Mouse (Mus musculus) urinary bladder, postnatal 4 days (tissue): Measurements from ENCODE around the gene H3f3b.

Experiments used
- DNase-seq, 2 experiments: peaks; one replicate each; pipeline ENCODE4 v3.0.0; 2021 to 2022; ENCODE audit warnings: low spot score in 2 of 2

The H3f3b gene

DNA sequence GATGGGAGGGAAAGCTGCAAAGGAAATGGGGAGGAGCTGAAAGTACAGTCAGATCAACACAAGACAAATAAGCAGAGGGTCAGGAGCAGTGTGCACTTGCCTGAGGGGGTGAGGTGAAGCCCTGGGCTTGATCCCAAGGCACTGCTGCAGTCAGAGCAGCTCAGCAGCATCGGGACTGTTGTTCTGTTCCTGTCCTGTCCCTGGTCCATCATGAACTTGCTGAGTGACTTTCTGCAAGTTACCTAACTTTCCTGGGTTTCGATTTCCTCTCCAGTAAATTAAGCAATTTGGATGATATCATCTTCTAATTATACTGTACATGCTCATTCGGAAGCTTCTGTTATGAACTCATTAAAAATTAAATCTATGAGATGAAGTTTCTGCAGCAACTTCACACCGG, at the start of gene H3f3b:
Gene H3f3b (minus strand): TSS at position 207 of the 400 bp plus-strand sequence.
- no peak for DNase-seq

DNA sequence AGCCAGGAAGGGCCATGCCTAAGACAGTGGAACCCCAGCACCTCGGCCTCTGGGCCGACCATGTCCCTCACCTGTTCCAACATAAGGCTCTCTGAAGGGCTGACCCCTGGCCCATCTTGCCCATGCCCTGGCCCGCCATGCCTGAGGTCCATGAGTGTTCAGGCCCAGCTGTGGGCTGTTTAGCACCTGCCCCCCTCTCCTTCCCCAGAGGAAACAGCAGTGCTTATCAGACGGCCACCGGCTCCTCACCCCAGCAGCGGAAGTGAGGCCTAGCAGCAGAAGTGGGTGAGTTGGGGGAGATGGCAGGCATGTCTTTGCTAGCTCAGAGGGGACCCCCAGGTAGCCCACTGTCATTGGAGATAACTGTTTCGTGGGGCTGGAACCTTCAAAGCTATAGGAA, 49.1 kb upstream of the H3f3b start:
- DNase-seq: no peak

DNA sequence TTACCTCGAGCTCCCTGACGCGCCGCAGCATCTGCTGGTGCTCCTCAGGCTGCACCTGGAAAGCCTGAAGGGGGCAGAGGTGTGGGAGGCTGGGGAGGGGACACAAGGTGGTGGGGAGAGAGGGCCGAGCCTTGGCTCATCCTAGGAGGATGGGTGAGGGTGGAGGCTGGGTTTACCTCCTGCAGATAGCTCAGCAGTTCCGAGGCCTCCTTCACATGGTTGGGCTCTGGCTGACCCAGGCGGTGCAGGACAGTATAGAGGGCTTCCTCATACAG, 48.4 kb upstream of the H3f3b start:
- DNase-seq: no peak

DNA sequence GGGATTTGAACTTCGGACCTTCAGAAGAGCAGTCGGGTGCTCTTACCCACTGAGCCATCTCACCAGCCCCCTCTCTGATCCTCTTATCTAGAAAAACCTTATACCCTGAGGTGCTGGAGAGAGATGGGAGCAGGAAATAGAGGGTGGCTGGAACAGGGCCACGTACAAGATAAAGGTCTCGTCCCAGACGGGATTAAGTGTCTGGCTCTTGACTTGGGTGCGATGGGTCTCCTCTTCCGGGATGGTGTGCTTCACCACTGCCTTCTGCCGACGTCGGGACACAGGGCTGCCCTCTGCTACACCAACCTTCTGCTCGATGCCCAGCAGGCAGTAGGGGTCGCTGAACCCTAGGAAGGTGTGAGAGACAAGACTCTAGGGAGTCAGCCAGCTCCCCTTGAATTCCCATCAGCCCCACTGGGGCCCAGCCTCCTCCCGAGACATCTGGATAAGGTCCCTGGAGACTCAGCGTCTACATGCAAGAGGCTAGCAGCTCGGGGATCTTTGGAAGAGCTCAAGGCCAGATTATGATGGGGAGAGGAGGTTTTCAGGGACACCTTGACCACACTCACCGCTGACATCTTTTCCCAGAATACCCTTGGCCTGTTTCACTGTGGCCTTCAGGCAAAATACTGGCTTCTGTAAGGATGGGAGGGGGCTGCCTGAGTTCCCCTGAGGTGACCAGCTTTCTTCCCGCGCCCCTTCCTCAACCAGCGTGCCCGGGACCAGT, 47.9 kb upstream of the H3f3b start:
- DNase-seq: no peak

- no peak for DNase-seq
These were observed 46.8 kb upstream of the H3f3b start for GRCm38 (mm10) chr11:116074436-116074991.

- no peak for DNase-seq
These were observed 44.8 kb upstream of the H3f3b start for GRCm38 (mm10) chr11:116072608-116073007.

- DNase-seq: no peak
These were observed 43.7 kb upstream of the H3f3b start for GRCm38 (mm10) chr11:116071510-116071909.

- no peak for DNase-seq
These were observed 37.6 kb upstream of the H3f3b start for GRCm38 (mm10) chr11:116065345-116065744.

- no peak for DNase-seq
These were observed 36.6 kb upstream of the H3f3b start for GRCm38 (mm10) chr11:116064187-116064867.

- DNase-seq: no peak
These were observed 35.8 kb upstream of the H3f3b start for GRCm38 (mm10) chr11:116063562-116063961.

- no peak for DNase-seq
These were observed 34.8 kb upstream of the H3f3b start for GRCm38 (mm10) chr11:116062521-116062920.

- DNase-seq: no peak
These were observed 34.1 kb upstream of the H3f3b start for GRCm38 (mm10) chr11:116061641-116062415.

- DNase-seq: no peak
These were observed 32.8 kb upstream of the H3f3b start for GRCm38 (mm10) chr11:116060596-116060995.

GRCm38 (mm10) chr11:116059691-116060025, 31.9 kb upstream of the H3f3b start:
- DNase-seq: no peak

GRCm38 (mm10) chr11:116058868-116059690, 31.3 kb upstream of the H3f3b start:
- DNase-seq: no peak

DNA sequence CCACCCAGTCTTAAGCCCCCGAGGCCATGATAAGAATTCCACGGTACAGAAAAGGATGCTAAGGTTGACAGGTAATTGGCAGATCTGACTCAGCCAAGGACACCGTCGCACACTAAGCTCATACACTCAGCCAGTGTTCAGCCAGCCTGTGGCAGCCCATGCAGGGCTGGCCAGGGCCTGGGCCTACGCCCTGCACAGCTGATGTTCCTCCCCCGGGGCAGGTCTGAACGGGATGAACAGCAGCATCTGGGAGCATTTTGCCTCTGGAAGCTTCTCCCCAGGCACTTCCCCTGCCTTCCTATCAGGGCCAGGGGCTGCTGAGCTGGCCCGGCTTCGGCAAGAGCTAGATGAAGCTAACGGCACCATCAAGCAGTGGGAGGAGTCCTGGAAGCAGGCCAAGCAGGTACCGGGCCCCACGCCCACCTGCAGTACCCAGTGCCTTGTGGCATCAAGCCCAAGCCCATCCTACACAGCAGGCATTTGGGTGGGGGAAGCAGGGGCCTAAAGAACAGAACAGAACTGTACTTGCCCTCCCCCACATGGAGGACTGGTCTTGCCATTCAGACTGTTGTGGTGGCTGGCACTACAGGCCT, 30.4 kb upstream of the H3f3b start:
- DNase-seq: no peak

DNA sequence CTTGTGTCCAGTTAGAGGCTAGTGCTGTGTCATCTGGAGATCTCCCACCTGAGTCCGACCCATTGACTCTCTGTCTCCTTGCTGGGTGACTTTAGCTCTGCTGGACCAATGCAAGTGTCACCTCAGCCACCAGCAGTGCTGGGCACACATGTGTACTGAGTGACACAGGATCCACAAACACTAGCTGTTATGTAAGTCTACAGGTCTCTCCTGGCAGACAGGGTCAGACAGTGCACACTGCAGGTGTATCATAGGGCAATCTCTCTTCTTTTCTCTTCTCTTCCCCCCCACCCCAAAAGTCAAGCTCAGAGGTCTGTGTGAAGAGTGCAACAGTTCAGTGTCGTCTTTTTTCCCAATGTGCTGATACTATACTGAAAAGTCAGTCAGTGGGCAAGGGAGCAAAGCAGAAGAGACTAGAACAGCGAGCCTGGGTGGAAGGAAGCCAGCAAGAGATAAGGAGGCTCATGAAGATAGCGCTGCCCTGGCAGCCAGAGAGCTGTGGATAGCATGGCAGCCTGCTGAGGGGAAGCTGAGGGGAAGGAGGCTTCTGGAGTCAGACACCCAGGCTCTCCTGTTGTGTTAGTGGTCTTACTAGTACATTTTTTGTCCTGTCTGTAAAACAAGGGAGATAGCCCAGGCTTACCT, 29.6 kb upstream of the H3f3b start:
- no peak for DNase-seq

- no peak for DNase-seq
These were observed 28.1 kb upstream of the H3f3b start for GRCm38 (mm10) chr11:116055873-116056272.

GRCm38 (mm10) chr11:116053510-116054229, 25.9 kb upstream of the H3f3b start:
- DNase-seq: no peak

- DNase-seq: no peak
These were observed 22.4 kb upstream of the H3f3b start for GRCm38 (mm10) chr11:116050196-116050595.
